Mouse (Mus musculus) neural tube, embryonic 11.5 days (tissue): Measurements from ENCODE around the gene 2610528J11Rik. TPM values are rescaled to one million over a fixed set of nuclear protein-coding genes. Genes with fewer than 3 reads are reported as not detected.

Experiments used
- ATAC-seq: fragments of 200-750 bp; cut with Nextera tagmentation; 2 replicates; pipeline ENCODE4 v1.8.0; 2017; ENCODE audit warnings: moderate number of reproducible peaks, mild to moderate bottlenecking, moderate TSS enrichment, moderate library complexity; ENCODE audit not compliant: insufficient read depth, low FRiP score, low TSS enrichment
- DNase-seq: peaks from one replicate; pipeline ENCODE4 v3.0.0-alpha.2; 2015; ENCODE audit warnings: low spot score
- H3K27ac ChIP-seq: fragments of 300-500 bp; sonication (generic); 2 replicates; pipeline ENCODE4 v1.5.1; 2014; ENCODE audit warnings: low read depth, mild to moderate bottlenecking, low read length
- H3K27me3 ChIP-seq: fragments of 300-500 bp; sonication (generic); 2 replicates; pipeline ENCODE4 v1.6.1; 2014; ENCODE audit warnings: mild to moderate bottlenecking, low read length, mixed read lengths; ENCODE audit not compliant: control insufficient read depth, insufficient read depth
- H3K36me3 ChIP-seq: fragments of 300-500 bp; sonication (generic); 2 replicates; pipeline ENCODE4 v1.6.1; 2014; ENCODE audit warnings: mild to moderate bottlenecking, low read length, moderate library complexity, mixed read lengths; ENCODE audit not compliant: control insufficient read depth, insufficient read depth
- H3K4me1 ChIP-seq: fragments of 300-500 bp; sonication (generic); 2 replicates; pipeline ENCODE4 v1.6.1; 2014; ENCODE audit warnings: low read length, mixed read lengths; ENCODE audit not compliant: control insufficient read depth, insufficient read depth
- H3K4me2 ChIP-seq: fragments of 300-500 bp; sonication (generic); 2 replicates; pipeline ENCODE4 v1.6.1; 2014; ENCODE audit warnings: low read depth, mild to moderate bottlenecking, moderate library complexity
- H3K4me3 ChIP-seq: fragments of 300-500 bp; sonication (generic); 2 replicates; pipeline ENCODE4 v1.5.1; 2014; ENCODE audit warnings: low read depth, low read length
- H3K9ac ChIP-seq: fragments of 300-500 bp; sonication (generic); 2 replicates; pipeline ENCODE4 v1.6.1; 2014; ENCODE audit warnings: mild to moderate bottlenecking, low read length
- H3K9me3 ChIP-seq: fragments of 300-500 bp; sonication (generic); 2 replicates; pipeline ENCODE4 v1.6.1; 2016; ENCODE audit warnings: low read length; ENCODE audit not compliant: control insufficient read depth
- WGBS: fragments of 180-500 bp; shearing (Covaris S2); extraction: QIAGEN DNeasy Blood & Tissue Kit; methylation state at CpG from one replicate; pipeline ENCODE4 v1.1.7; 2014; 5-methylcytosine and 5-hydroxymethylcytosine counted together
- polyA plus RNA-seq: library from polyadenylated mRNA; unstranded; fragments of >200 nt; fragmentation: Nextera tagmentation; extraction: Ambion mirVana; gene quantifications from 2 replicates; pipeline ENCODE4 v1.2.1, GENCODE M21; 2014

The 2610528J11Rik gene
- polyA plus RNA-seq, 1 experiment from 2014 or later: 0.74 TPM

DNA sequence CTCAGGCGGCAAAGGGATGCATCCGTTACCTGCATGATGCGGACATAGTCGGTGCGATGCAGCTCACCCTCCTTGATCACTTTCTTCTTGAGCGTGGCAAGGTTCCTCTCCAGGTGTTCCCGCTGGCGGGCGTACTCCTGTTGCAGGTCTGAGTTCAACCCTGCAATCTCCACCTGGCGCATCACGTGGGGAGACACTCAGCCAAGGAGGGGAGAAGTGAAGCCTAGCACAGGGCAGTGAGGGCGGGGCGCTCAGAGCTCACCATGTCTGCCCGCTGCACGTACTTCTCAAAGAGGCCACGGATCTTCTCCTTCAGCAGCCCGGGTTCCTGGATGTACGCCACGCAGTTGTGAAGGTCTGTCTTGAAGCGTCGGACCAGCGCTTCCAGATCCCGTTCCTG is 42.5 kb downstream of the 2610528J11Rik start:
- H3K27me3 ChIP-seq: no peaks in the 10 kb centered on the region
- H3K27ac ChIP-seq: no peak overlapping the region
- no peak overlapping the region for H3K4me2 ChIP-seq
- WGBS: 80% methylated on average over 23 of the region's 23 CpGs
- no peak overlapping the region for H3K4me3 ChIP-seq
- H3K9me3 ChIP-seq: no peaks in the 10 kb centered on the region
- H3K4me1 ChIP-seq: no peaks in the 10 kb centered on the region
- no peak for DNase-seq
- no peak overlapping the region for H3K9ac ChIP-seq
- no peaks in the 10 kb centered on the region for H3K36me3 ChIP-seq
- no peak for ATAC-seq

DNA sequence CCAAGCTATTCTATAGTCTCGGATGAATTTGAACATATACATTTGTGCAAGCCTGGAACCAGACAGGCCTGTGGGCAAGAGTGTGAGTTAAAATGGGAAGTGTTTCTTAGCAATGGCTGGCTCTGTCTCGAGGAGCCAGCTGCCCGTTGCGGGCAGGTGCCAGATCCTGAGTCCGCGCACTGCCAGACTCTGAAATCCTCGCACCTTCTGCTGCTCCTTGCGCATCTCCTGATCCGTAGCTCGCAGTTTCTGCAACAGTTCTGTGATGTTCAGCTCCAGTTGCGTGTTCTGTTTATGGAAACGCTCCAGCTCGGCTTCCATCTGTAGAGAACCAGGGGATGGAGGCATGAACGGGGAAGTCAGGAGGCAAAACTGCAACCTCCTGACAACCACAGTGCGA is 44.6 kb downstream of the 2610528J11Rik start:
- no peak overlapping the region for H3K27ac ChIP-seq
- H3K9ac ChIP-seq: no peak overlapping the region
- no peak for ATAC-seq
- WGBS: 88% methylated on average over 14 of the region's 15 CpGs
- H3K4me1 ChIP-seq: no peaks in the 10 kb centered on the region
- DNase-seq: no peak
- H3K27me3 ChIP-seq: no peaks in the 10 kb centered on the region
- no peaks in the 10 kb centered on the region for H3K36me3 ChIP-seq
- no peaks in the 10 kb centered on the region for H3K9me3 ChIP-seq
- H3K4me3 ChIP-seq: no peak overlapping the region
- no peak overlapping the region for H3K4me2 ChIP-seq

DNA sequence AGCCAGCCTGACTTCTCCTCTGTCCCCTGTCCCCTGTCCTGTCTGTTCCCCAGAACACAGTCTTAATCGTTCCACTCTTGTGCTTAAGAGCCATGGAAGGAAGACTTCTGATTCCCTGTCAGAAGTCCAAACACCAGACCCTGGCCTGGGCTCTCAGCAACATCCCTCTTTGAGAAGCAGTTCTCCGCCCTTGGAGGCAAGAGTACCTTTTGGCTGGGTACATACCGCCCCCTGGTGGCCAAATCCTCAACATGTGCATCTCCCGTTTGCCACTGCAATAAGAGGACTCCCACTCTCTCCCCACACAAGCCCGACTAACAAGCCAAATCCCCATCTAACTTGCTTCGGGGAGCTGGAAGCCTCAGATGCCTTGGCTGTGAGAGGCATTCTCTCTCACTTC is 49.3 kb downstream of the 2610528J11Rik start:
- no peaks in the 10 kb centered on the region for H3K4me1 ChIP-seq
- no peak overlapping the region for H3K4me3 ChIP-seq
- DNase-seq (peak; percentile 89), ATAC-seq (no peak; the same call in 1 of the 2 replicates)
- no peak overlapping the region for H3K4me2 ChIP-seq
- WGBS: 14% methylated on average over 6 of the region's 6 CpGs
- H3K9ac ChIP-seq: no peak overlapping the region
- H3K9me3 ChIP-seq: no peaks in the 10 kb centered on the region
- no peaks in the 10 kb centered on the region for H3K27me3 ChIP-seq
- H3K36me3 ChIP-seq: no peaks in the 10 kb centered on the region
- no peak overlapping the region for H3K27ac ChIP-seq

DNA sequence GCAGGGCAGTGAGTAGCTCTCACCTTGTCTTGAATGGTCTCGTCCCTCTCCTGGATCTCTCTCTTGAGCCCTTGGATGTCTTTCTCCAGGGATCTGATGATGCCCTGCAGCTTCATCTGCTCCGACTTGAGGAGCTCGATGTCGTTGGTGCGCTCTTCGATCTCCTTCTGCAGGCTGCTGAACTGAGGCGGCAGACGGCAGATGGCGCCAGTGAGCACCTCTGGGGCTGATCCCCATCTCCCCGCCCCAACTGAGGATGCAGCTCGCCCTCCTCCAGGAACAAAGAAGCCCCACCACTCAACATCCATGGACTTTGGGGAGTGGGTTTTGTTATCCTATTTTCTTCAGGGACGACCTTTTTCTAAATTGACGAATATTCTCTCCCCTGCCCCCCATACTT is 52.5 kb downstream of the 2610528J11Rik start:
- no peak overlapping the region for H3K9ac ChIP-seq
- no peak overlapping the region for H3K27ac ChIP-seq
- H3K4me1 ChIP-seq: no peaks in the 10 kb centered on the region
- H3K4me3 ChIP-seq: no peak overlapping the region
- DNase-seq (peak; percentile 34), ATAC-seq (no peak)
- H3K9me3 ChIP-seq: no peaks in the 10 kb centered on the region
- H3K36me3 ChIP-seq: no peaks in the 10 kb centered on the region
- H3K27me3 ChIP-seq: no peaks in the 10 kb centered on the region
- H3K4me2 ChIP-seq: no peak overlapping the region
- 54% methylated on average over 13 of the region's 13 CpGs for WGBS

Other genes starting within 250 kb of the 2610528J11Rik start
- 68.9 and 80.1 TPM in 2 replicates for gene Ptprf, start 235.6 kb upstream of the 2610528J11Rik start, polyA plus RNA-seq
- 11.3 and 11.6 TPM in 2 replicates for gene Szt2, start 117.7 kb upstream of the 2610528J11Rik start, polyA plus RNA-seq
- gene Med8, start 117.7 kb upstream of the 2610528J11Rik start, polyA plus RNA-seq: 139 and 152 TPM in 2 replicates
- 42.3 and 48.7 TPM in 2 replicates for gene Elovl1, start 98.9 kb upstream of the 2610528J11Rik start, polyA plus RNA-seq
- gene Cdc20, start 89.6 kb upstream of the 2610528J11Rik start, polyA plus RNA-seq: 290 TPM in 2 replicates
- 1.0 and 2.1 TPM in 2 replicates for gene Mpl, start 69.5 kb upstream of the 2610528J11Rik start, polyA plus RNA-seq
- 14.5 and 14.8 TPM in 2 replicates for gene Tie1, start 36.9 kb upstream of the 2610528J11Rik start, polyA plus RNA-seq
- 0.66 TPM in 1 of 2 replicates, not detected in the other for gene Tmem125, start 17.0 kb downstream of the 2610528J11Rik start, polyA plus RNA-seq
- 0.47 and 0.48 TPM in 2 replicates for gene Cfap57, start 93.8 kb downstream of the 2610528J11Rik start, polyA plus RNA-seq
- 165 and 170 TPM in 2 replicates for gene Ebna1bp2, start 93.8 kb downstream of the 2610528J11Rik start, polyA plus RNA-seq
- gene Olfr62, start 132.0 kb downstream of the 2610528J11Rik start, polyA plus RNA-seq: not detected in 2 replicates
- not detected in 2 replicates for gene Olfr1342, start 165.8 kb downstream of the 2610528J11Rik start, polyA plus RNA-seq
- gene Olfr1341, start 176.5 kb downstream of the 2610528J11Rik start, polyA plus RNA-seq: not detected in 2 replicates
- not detected in 2 replicates for gene Olfr1340, start 193.1 kb downstream of the 2610528J11Rik start, polyA plus RNA-seq
- not detected in 2 replicates for gene Olfr1339, start 205.2 kb downstream of the 2610528J11Rik start, polyA plus RNA-seq
- gene Olfr1338, start 231.7 kb downstream of the 2610528J11Rik start, polyA plus RNA-seq: not detected in 2 replicates